Mouse (Mus musculus) limb, embryonic 14.5 days (tissue): Measurements from ENCODE around the gene Faap100. TPM values are rescaled to one million over a fixed set of nuclear protein-coding genes. Genes with fewer than 3 reads are reported as not detected.
"Not testable (repeated sequence)": the region's sequence is repeated elsewhere in the genome, so short reads cannot be mapped to it uniquely, and the experiment has no call there.

Experiments used
- ATAC-seq: fragments of 200-750 bp; cut with Nextera tagmentation; 2 replicates; pipeline ENCODE4 v1.8.0; 2017; ENCODE audit warnings: low read depth, moderate number of reproducible peaks, moderate TSS enrichment; ENCODE audit not compliant: low FRiP score
- DNase-seq: peaks from one replicate; pipeline ENCODE4 v3.0.0-alpha.2; 2015; ENCODE audit warnings: low spot score
- H3K27ac ChIP-seq: fragments of 300-500 bp; sonication (generic); replicated peaks from 2 replicates; pipeline ENCODE4 v1.5.1; 2014; ENCODE audit warnings: low read depth, mild to moderate bottlenecking, low read length, moderate library complexity, mixed read lengths
- H3K27me3 ChIP-seq: fragments of 300-500 bp; sonication (generic); 2 replicates; pipeline ENCODE4 v1.6.1; 2014; ENCODE audit warnings: low read length, mixed read lengths; ENCODE audit not compliant: control insufficient read depth, insufficient read depth
- H3K36me3 ChIP-seq: fragments of 300-500 bp; sonication (generic); 2 replicates; pipeline ENCODE4 v1.6.1; 2014; ENCODE audit warnings: mild to moderate bottlenecking, low read length, moderate library complexity, mixed read lengths; ENCODE audit not compliant: control insufficient read depth, insufficient read depth
- H3K4me1 ChIP-seq: fragments of 300-500 bp; sonication (generic); 2 replicates; pipeline ENCODE4 v1.6.1; 2014; ENCODE audit warnings: antibody characterized with exemption, low read length, mixed read lengths; ENCODE audit not compliant: control insufficient read depth, insufficient read depth
- H3K4me2 ChIP-seq: fragments of 300-500 bp; sonication (generic); replicated peaks from 2 replicates; pipeline ENCODE4 v1.6.1; 2014; ENCODE audit warnings: low read depth, mild to moderate bottlenecking, low read length, moderate library complexity; ENCODE audit not compliant: severe bottlenecking
- H3K4me3 ChIP-seq: fragments of 300-500 bp; sonication (generic); replicated peaks from 2 replicates; pipeline ENCODE4 v1.5.1; 2014; ENCODE audit warnings: low read length
- H3K9ac ChIP-seq: fragments of 300-500 bp; sonication (generic); 2 replicates; pipeline ENCODE4 v1.6.1; 2014; ENCODE audit warnings: mild to moderate bottlenecking, low read depth, low read length, moderate library complexity; ENCODE audit not compliant: severe bottlenecking
- H3K9me3 ChIP-seq: fragments of 300-500 bp; sonication (generic); 2 replicates; pipeline ENCODE4 v1.6.1; 2016; ENCODE audit warnings: low read length; ENCODE audit not compliant: control insufficient read depth
- POLR2A ChIP-seq: fragments of 200-500 bp; IDR thresholded peaks from 2 replicates; pipeline ENCODE4 v1.8.0; 2012; ENCODE audit warnings: inconsistent platforms, mild to moderate bottlenecking, moderate library complexity, borderline replicate concordance; ENCODE audit not compliant: insufficient read depth, insufficient read length; ENCODE audit errors: extremely low read depth
- WGBS: fragments of 180-500 bp; shearing (Covaris S2); extraction: QIAGEN DNeasy Blood & Tissue Kit; methylation state at CpG from one replicate; pipeline ENCODE4 v1.1.7; 2014; 5-methylcytosine and 5-hydroxymethylcytosine counted together
- polyA plus RNA-seq, 2 experiments: library from polyadenylated mRNA; depleted of rRNA in 1 of 2; stranded (reverse) in 1 of 2; unstranded in 1 of 2; fragments of >200 nt; fragmentation: Nextera tagmentation in 1 of 2; extraction: Ambion mirVana in 1 of 2; gene quantifications; 2 replicates each; pipeline versions ENCODE4 v1.2.1 to v1.2.3; 2012 to 2014

Gene Faap100
- polyA plus RNA-seq, 2 experiments: 33.9 to 45.0 TPM

DNA sequence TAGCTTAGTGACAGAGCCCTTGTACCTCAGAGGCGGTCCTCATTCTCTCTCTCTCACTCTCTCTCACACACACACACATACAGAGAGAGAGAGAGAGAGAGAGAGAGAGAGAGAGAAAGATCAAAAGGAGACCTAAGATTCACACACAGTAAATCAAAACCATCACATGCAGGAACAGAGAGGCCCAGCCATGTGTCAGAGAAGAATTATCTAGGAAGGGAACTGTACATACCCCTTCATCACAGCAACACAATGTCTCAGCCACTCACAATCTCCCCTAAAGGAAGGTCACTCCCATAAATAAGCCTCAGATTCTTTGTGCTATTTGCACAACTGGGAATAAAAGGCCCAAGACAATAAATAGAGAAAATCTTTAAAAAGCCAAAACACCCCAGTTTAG lies 40.0 kb upstream of the Faap100 start:
- Histone ChIP-seq H3K36me3 (peaks cover 85% of the 10 kb centered on the region), H3K27ac (no peak overlapping the region)
- 94% methylated on average over 1 of the region's 1 CpGs for WGBS

DNA sequence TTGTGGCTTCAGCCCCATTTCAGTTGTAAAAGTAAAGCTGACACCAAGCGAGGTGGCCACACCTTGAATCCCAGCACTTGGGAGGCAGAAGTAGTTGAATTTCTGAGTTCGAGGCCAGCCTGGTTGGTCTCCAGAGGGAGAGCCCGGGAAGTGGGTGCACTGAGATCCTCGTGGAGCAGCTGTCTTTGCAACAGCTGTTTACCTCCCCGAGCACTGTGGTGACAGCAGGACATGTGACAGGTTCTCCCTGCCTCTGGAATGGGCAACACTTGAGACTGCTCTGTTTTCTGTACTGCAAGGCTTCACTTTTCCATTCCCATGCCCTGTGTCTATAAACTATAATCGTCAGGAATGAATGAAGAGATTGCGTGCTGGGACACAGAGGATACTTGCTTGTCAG lies 39.3 kb upstream of the Faap100 start:
- Histone ChIP-seq H3K4me3 (no peak overlapping the region), H3K4me2 (no peak overlapping the region), H3K36me3 (peaks cover 91% of the 10 kb centered on the region), H3K27me3 (no peaks in the 10 kb centered on the region), H3K27ac (no peak overlapping the region), H3K4me1 (peaks cover 2% of the 10 kb centered on the region; the same call in 1 of the 2 replicates), H3K9me3 (no peaks in the 10 kb centered on the region), H3K9ac (no peak overlapping the region)
- 93% methylated on average over 7 of the region's 7 CpGs for WGBS
- TF ChIP-seq POLR2A: no peak
- DNase-seq (no peak), ATAC-seq (no peak)

More for the DNA sequence above, 40.0 kb upstream of the Faap100 start:
- no peak for ATAC-seq
- H3K9ac ChIP-seq: no peak overlapping the region
- H3K27me3 ChIP-seq: no peaks in the 10 kb centered on the region
- H3K9me3 ChIP-seq: no peaks in the 10 kb centered on the region
- peaks cover 8% of the 10 kb centered on the region; the same call in 1 of the 2 replicates for H3K4me1 ChIP-seq
- no peak overlapping the region for H3K4me3 ChIP-seq
- DNase-seq: no peak
- no peak for TF ChIP-seq POLR2A
- no peak overlapping the region for H3K4me2 ChIP-seq

DNA sequence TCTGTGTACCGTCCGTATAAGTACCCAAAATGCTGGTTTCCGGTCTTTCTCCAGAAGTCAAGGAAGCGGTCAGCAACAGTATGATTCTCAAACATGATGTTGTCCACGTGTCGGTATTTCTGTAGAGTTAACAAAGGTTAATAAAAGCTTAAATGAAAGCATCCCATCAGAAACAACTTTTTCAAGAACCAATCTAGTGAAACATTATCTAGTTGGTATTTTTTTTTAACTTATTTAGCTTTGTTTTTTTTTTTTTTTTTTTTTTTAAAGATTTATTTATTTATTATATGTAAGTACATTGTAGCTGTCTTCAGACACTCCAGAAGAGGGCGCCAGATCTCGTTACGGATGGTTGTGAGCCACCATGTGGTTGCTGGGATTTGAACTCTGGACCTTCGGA lies 35.1 kb upstream of the Faap100 start:
- H3K36me3 ChIP-seq: peaks cover 95% of the 10 kb centered on the region
- not testable (repeated sequence) for H3K9ac ChIP-seq, H3K27ac ChIP-seq, H3K9me3 ChIP-seq, ATAC-seq, H3K4me3 ChIP-seq, H3K4me2 ChIP-seq, DNase-seq, H3K27me3 ChIP-seq, H3K4me1 ChIP-seq
- 98% methylated on average over 7 of the region's 10 CpGs for WGBS

DNA sequence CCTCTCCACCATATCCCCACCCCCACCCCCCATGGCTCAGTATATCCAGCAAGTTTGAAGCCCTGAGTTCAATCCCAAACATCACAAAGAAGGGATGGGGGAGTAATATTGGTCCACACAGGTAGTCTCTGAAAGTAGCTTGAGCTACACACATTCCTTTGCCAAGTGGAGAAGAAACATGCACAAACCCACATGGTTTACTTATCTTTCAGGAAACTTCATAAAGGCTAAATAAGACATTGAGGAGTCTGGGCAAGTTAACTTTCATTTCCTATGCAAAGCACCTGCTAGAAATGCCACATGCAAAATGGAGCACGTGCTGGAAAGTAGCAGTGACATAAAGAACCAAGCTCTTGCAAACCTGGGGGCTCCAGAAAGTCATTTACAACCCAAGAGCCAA lies 27.9 kb upstream of the Faap100 start:
- no peak overlapping the region for H3K27ac ChIP-seq
- no peaks in the 10 kb centered on the region for H3K4me1 ChIP-seq
- no peak overlapping the region for H3K4me3 ChIP-seq
- 81% methylated on average over 1 of the region's 1 CpGs for WGBS
- no peak overlapping the region for H3K9ac ChIP-seq
- H3K27me3 ChIP-seq: no peaks in the 10 kb centered on the region
- H3K36me3 ChIP-seq: peaks cover 98% of the 10 kb centered on the region
- DNase-seq (no peak), ATAC-seq (no peak)
- H3K9me3 ChIP-seq: no peaks in the 10 kb centered on the region
- no peak overlapping the region for H3K4me2 ChIP-seq
- no peak for TF ChIP-seq POLR2A

DNA sequence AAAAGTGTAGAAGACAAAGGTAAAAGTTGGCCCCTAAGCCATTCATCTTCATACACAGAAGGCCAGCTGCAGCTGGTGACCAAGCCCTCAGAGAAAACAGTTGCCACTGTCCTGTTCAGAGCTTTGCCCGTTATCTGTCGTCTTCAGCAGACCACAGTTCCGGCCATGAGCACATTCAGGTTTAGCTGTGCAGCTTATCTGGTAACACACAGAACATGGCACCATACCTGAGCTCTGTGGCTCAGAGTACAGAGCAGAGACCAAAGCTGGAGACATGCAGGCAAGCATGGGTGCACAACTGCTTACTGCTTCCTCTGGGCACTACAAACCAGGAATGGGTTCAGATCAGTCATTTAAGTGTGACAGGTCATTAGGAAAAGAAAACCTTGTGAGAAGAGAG lies 27.3 kb upstream of the Faap100 start:
- TF ChIP-seq POLR2A: no peak
- Histone ChIP-seq H3K36me3 (peaks cover 98% of the 10 kb centered on the region), H3K9me3 (no peaks in the 10 kb centered on the region), H3K27ac (no peak overlapping the region), H3K27me3 (no peaks in the 10 kb centered on the region), H3K4me2 (no peak overlapping the region), H3K9ac (no peak overlapping the region), H3K4me1 (no peaks in the 10 kb centered on the region), H3K4me3 (no peak overlapping the region)
- WGBS: 95% methylated on average over 3 of the region's 3 CpGs
- DNase-seq (no peak), ATAC-seq (no peak)

DNA sequence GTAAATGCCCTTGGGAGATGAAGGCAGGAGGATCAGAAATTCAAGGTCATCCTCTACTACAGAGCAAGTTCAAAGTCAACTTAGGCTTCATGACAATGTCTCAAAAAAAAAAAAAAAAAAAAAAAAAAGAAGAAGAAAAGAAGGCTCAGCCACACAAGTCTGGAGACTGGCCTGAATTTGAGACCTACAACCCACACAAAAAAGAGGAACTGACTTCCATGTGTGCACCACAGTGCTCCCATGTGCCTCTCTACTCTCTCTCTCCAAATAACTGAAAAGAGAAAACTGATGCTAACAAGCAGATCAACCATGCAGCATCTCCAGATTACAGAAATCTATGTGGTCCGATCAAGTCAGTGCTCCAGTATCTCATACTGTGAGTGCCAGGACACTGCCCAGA lies 26.2 kb upstream of the Faap100 start:
- Histone ChIP-seq H3K9ac (no peak overlapping the region), H3K4me3 (no peak overlapping the region), H3K27ac (no peak overlapping the region)

More for the DNA sequence above, 26.2 kb upstream of the Faap100 start:
- TF ChIP-seq POLR2A: no peak
- WGBS: 100% methylated on average over 1 of the region's 1 CpGs
- peaks cover 98% of the 10 kb centered on the region for H3K36me3 ChIP-seq
- no peaks in the 10 kb centered on the region for H3K27me3 ChIP-seq
- DNase-seq (no peak), ATAC-seq (no peak)
- no peaks in the 10 kb centered on the region for H3K4me1 ChIP-seq
- no peak overlapping the region for H3K4me2 ChIP-seq
- no peaks in the 10 kb centered on the region for H3K9me3 ChIP-seq
